Mouse (Mus musculus) kidney, postnatal 0 days (tissue): ENCODE data around the gene 4430402I18Rik. TPM values are rescaled to one million over a fixed set of nuclear protein-coding genes. Genes with fewer than 3 reads are reported as not detected.

Experiments used
- ATAC-seq: fragments of 200-750 bp; cut with Nextera tagmentation; replicated peaks from 2 replicates; pipeline ENCODE4 v1.8.0; 2017; ENCODE audit warnings: low read depth, moderate number of reproducible peaks, moderate TSS enrichment, moderate library complexity; ENCODE audit not compliant: low FRiP score
- DNase-seq: peaks from one replicate; pipeline ENCODE4 v3.0.0-alpha.2; 2016; ENCODE audit warnings: low spot score
- H3K27ac ChIP-seq: fragments of 300-500 bp; sonication (generic); 2 replicates; pipeline ENCODE4 v1.5.1; 2014; ENCODE audit warnings: mild to moderate bottlenecking
- H3K27me3 ChIP-seq: fragments of 300-500 bp; sonication (generic); 2 replicates; pipeline ENCODE4 v1.6.1; 2014; ENCODE audit warnings: low read length, mixed read lengths; ENCODE audit not compliant: insufficient read depth
- H3K36me3 ChIP-seq: fragments of 300-500 bp; sonication (generic); 2 replicates; pipeline ENCODE4 v1.6.1; 2014; ENCODE audit warnings: low read length, mixed read lengths; ENCODE audit not compliant: insufficient read depth
- H3K4me1 ChIP-seq: fragments of 300-500 bp; sonication (generic); replicated peaks from 2 replicates; pipeline ENCODE4 v1.6.1; 2014; ENCODE audit warnings: antibody characterized with exemption, low read length, mixed read lengths; ENCODE audit not compliant: insufficient read depth
- H3K4me2 ChIP-seq: fragments of 300-500 bp; sonication (generic); 2 replicates; pipeline ENCODE4 v1.6.1; 2014; ENCODE audit warnings: mild to moderate bottlenecking, low read length, moderate library complexity, mixed read lengths
- H3K4me3 ChIP-seq: fragments of 300-500 bp; sonication (generic); replicated peaks from 2 replicates; pipeline ENCODE4 v1.5.1; 2014; ENCODE audit warnings: low read depth, low read length
- H3K9ac ChIP-seq: fragments of 300-500 bp; sonication (generic); 2 replicates; pipeline ENCODE4 v1.6.1; 2014; ENCODE audit warnings: low read depth, low read length
- H3K9me3 ChIP-seq: fragments of 300-500 bp; sonication (generic); replicated peaks from 2 replicates; pipeline ENCODE4 v1.6.1; 2016; ENCODE audit warnings: low read length, inconsistent platforms, mixed read lengths
- CTCF ChIP-seq: IDR thresholded peaks from 2 replicates; pipeline ENCODE4 v1.5.1; 2016; ENCODE audit warnings: antibody characterized with exemption, low read depth, mild to moderate bottlenecking, moderate library complexity
- WGBS: fragments of 180-500 bp; shearing (Covaris S2); extraction: QIAGEN DNeasy Blood & Tissue Kit; methylation state at CpG from one replicate; pipeline ENCODE4 v1.1.7; 2014; 5-methylcytosine and 5-hydroxymethylcytosine counted together
- polyA plus RNA-seq: library from polyadenylated mRNA; unstranded; fragments of >200 nt; fragmentation: Nextera tagmentation; extraction: Ambion mirVana; gene quantifications from 2 replicates; pipeline ENCODE4 v1.2.1, GENCODE M21; 2015

The 4430402I18Rik gene
- polyA plus RNA-seq, 1 experiment from 2014 or later: 9.0 TPM

GRCm38 (mm10) chr19:28854831-28855230 is 112.8 kb downstream of the 4430402I18Rik start:
- 64% methylated on average over 1 of the region's 1 CpGs for WGBS
- no peak overlapping the region for H3K4me3 ChIP-seq
- no peak for TF ChIP-seq CTCF
- DNase-seq (no peak), ATAC-seq (no peak)
- 0 out of 2 replicates have a peak, but pooled peaks cover 3% of the 10 kb centered on the region for H3K4me1 ChIP-seq
- H3K4me2 ChIP-seq: no peak overlapping the region
- no peak overlapping the region for H3K9ac ChIP-seq
- H3K27me3 ChIP-seq: no peaks in the 10 kb centered on the region
- no peak overlapping the region for H3K27ac ChIP-seq
- no peaks in the 10 kb centered on the region for H3K9me3 ChIP-seq
- H3K36me3 ChIP-seq: no peaks in the 10 kb centered on the region

GRCm38 (mm10) chr19:28852001-28852400 is 115.6 kb downstream of the 4430402I18Rik start:
- Histone ChIP-seq H3K4me2 (no peak overlapping the region), H3K9me3 (no peaks in the 10 kb centered on the region), H3K4me3 (no peak overlapping the region), H3K4me1 (0 out of 2 replicates have a peak, but pooled peaks cover 3% of the 10 kb centered on the region), H3K27ac (no peak overlapping the region), H3K9ac (no peak overlapping the region), H3K36me3 (no peaks in the 10 kb centered on the region), H3K27me3 (no peaks in the 10 kb centered on the region)
- ATAC-seq: no peak
- no peak for TF ChIP-seq CTCF
- 89% methylated on average over 3 of the region's 3 CpGs for WGBS
- DNase-seq: no peak

DNA sequence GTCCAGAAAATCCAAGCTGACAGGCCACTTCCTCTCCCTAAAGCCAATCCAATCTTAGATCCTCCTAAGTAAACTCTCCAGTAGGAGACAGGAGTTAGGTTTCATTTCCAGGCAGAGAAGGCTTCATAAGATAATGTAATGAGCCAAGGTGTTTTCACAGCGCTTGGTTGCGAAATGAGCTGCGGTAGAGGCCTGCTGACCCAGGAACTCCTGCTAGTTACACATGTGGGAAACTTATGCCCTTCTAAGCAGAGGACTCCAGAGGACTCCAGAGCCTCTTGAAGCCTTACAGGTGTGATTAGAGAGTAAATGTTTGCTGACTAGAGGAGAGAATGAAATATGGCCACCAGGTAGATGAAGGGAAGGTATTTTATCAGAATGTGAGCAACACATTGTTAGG is 117.1 kb downstream of the 4430402I18Rik start:
- Histone ChIP-seq H3K36me3 (no peaks in the 10 kb centered on the region), H3K4me3 (no peak overlapping the region), H3K9me3 (no peaks in the 10 kb centered on the region), H3K27me3 (no peaks in the 10 kb centered on the region), H3K9ac (no peak overlapping the region), H3K27ac (no peak overlapping the region), H3K4me2 (no peak overlapping the region), H3K4me1 (0 out of 2 replicates have a peak, but pooled peaks cover 3% of the 10 kb centered on the region)
- TF ChIP-seq CTCF: no peak
- no peak for DNase-seq
- no peak for ATAC-seq
- WGBS: 62% methylated on average over 3 of the region's 3 CpGs

GRCm38 (mm10) chr19:28844946-28845710 is 122.5 kb downstream of the 4430402I18Rik start:
- Histone ChIP-seq H3K27ac (no peak overlapping the region), H3K4me3 (no peak overlapping the region), H3K36me3 (no peaks in the 10 kb centered on the region), H3K27me3 (no peaks in the 10 kb centered on the region), H3K9ac (no peak overlapping the region), H3K4me1 (no peaks in the 10 kb centered on the region), H3K9me3 (no peaks in the 10 kb centered on the region), H3K4me2 (no peak overlapping the region)
- 63% methylated on average over 8 of the region's 8 CpGs for WGBS
- TF ChIP-seq CTCF: no peak
- ATAC-seq (no peak), DNase-seq (peak; percentile 54)

Other genes with a start within 250 kb of the 4430402I18Rik start
- 20.5 and 22.8 TPM in 2 replicates for gene Slc1a1, start 132.8 kb downstream of the 4430402I18Rik start, polyA plus RNA-seq
- gene Plpp6, start 3.8 kb downstream of the 4430402I18Rik start, polyA plus RNA-seq: 16.6 and 19.7 TPM in 2 replicates
- gene Cdc37l1, start 22.6 kb upstream of the 4430402I18Rik start, polyA plus RNA-seq: 28.2 and 33.0 TPM in 2 replicates
- gene Ak3, start 80.2 kb upstream of the 4430402I18Rik start, polyA plus RNA-seq: 105 and 115 TPM in 2 replicates
- gene Rcl1, start 133.6 kb upstream of the 4430402I18Rik start, polyA plus RNA-seq: 42.7 and 48.4 TPM in 2 replicates